Mouse (Mus musculus) megakaryocyte progenitor cell, adult 5-6 weeks (primary cell): ENCODE results near the gene Gm10377. TPM values are rescaled to one million over a fixed set of nuclear protein-coding genes. Genes with fewer than 3 reads are reported as not detected.
"Not testable (repeated sequence)": the region's sequence is repeated elsewhere in the genome, so short reads cannot be mapped to it uniquely, and the experiment has no call there.

ENCODE experiments used
- ATAC-seq: replicated peaks from 2 replicates; pipeline ENCODE4 v1.8.0; 2016; ENCODE audit warnings: mild to moderate bottlenecking, moderate TSS enrichment, inconsistent platforms; ENCODE audit not compliant: poor library complexity
- total RNA-seq, 2 experiments: library from RNA; stranded (forward) in 1 of 2; stranded (reverse) in 1 of 2; fragments of 157-497, 149-512 nt in 1 of 2; fragments of 200-1000 nt in 1 of 2; gene quantifications; 2 replicates each; pipeline versions ENCODE4 v1.2.3 to v1.2.4; 2015 to 2017

The Gm10377 gene
- total RNA-seq (2015) (not detected in 2 replicates), total RNA-seq (2017) (not detected in 2 replicates)

- not testable (repeated sequence) for ATAC-seq
Measured at GRCm38 (mm10) chr14:42797887-42798286, at the start of gene Gm10377. Gm10377 (minus strand) TSS chr14:42797987.

DNA sequence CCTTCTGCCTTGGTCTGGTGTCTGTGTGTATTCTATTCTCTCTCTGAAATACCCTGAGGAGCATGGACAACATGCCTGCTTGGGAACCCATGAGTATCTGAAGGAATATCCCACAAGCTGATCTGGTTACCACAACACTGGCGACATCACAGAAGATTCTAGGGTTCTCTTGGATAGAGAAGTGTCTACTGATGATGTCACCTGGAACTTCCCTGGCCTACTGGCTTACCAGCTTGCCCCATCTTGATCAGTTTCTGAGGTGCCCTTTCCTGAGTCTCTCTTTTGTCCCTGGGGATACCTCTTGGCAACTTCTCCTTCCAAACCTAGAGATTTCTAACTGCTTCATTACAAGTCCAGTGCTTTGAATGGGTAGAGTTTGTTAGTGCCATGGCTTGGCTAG is 29.1 kb downstream of the Gm10377 start, which contains the start of gene Gm3015:
Gm3015 (minus strand) TSS at position 101 of the 400 bp plus-strand sequence.
- not testable (repeated sequence) for ATAC-seq

Other genes with a start within 250 kb of the Gm10377 start
- not detected in 2 replicates for gene Gm17124, start 198.1 kb downstream of the Gm10377 start, total RNA-seq (2015)
- not detected in 2 replicates for gene Gm17124, start 198.1 kb downstream of the Gm10377 start, total RNA-seq (2017)
- not detected in 2 replicates for gene Gm3633, start 156.1 kb downstream of the Gm10377 start, total RNA-seq (2015)
- not detected in 2 replicates for gene Gm3633, start 156.1 kb downstream of the Gm10377 start, total RNA-seq (2017)
- gene Gm10378, start 142.0 kb downstream of the Gm10377 start, total RNA-seq (2015): not detected in 2 replicates
- gene Gm10378, start 142.0 kb downstream of the Gm10377 start, total RNA-seq (2017): not detected in 2 replicates
- not detected in 2 replicates for gene Gm3015, start 29.2 kb downstream of the Gm10377 start, total RNA-seq (2015)
- gene Gm3015, start 29.2 kb downstream of the Gm10377 start, total RNA-seq (2017): not detected in 2 replicates
- gene Gm21977, start 55.5 kb upstream of the Gm10377 start, total RNA-seq (2015): not detected in 2 replicates
- not detected in 2 replicates for gene Gm21977, start 55.5 kb upstream of the Gm10377 start, total RNA-seq (2017)
- gene Gm8082, start 195.6 kb upstream of the Gm10377 start, total RNA-seq (2015): not detected in 2 replicates
- not detected in 2 replicates for gene Gm8082, start 195.6 kb upstream of the Gm10377 start, total RNA-seq (2017)
- gene Gm10376, start 217.6 kb upstream of the Gm10377 start, total RNA-seq (2015): not detected in 2 replicates
- gene Gm10376, start 217.6 kb upstream of the Gm10377 start, total RNA-seq (2017): not detected in 2 replicates